Mouse (Mus musculus): ENCODE results near the gene Gm28374.
"Not testable (repeated sequence)": the region's sequence is repeated elsewhere in the genome, so short reads cannot be mapped to it uniquely, and the experiment has no call there.

Gm28374 gene

GRCm38 (mm10) chr19:6054296-6054695 is 27.8 kb downstream of the Gm28374 start:
- no peak for DNase-seq

DNA sequence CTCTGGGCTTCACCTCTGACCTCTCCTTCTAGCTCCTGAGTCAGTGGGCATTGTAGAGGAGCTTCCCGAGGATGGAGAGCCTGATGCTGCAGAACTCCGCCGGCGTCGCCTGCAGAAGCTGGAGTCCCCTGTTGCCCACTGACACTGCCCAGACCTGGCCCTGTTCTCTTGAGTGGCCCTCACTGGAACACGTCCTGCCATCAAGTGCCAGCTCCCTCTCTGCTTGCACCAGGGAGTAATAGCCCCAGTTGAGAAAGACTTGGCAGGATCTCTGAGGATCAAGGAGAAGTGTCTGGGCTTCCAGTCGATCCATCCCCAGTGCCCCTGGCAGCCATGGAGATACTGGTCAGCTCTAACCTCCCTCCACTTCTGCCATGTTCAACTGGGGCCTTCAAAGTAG is 29.5 kb downstream of the Gm28374 start:
- no peak for DNase-seq

GRCm38 (mm10) chr19:6048681-6049410 is 33.2 kb downstream of the Gm28374 start:
- no peak for DNase-seq

DNA sequence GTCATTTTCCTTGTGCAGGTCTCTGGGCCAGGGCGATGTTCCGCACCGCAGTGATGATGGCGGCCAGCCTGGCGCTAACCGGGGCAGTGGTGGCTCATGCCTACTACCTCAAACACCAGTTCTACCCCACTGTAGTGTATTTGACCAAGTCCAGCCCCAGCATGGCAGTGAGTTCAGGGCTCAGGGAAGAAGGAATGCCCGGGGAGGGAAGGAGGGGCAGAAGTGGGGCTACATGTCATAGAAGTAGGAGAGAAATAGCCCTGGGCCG is 34.2 kb downstream of the Gm28374 start:
- no peak for DNase-seq

DNA sequence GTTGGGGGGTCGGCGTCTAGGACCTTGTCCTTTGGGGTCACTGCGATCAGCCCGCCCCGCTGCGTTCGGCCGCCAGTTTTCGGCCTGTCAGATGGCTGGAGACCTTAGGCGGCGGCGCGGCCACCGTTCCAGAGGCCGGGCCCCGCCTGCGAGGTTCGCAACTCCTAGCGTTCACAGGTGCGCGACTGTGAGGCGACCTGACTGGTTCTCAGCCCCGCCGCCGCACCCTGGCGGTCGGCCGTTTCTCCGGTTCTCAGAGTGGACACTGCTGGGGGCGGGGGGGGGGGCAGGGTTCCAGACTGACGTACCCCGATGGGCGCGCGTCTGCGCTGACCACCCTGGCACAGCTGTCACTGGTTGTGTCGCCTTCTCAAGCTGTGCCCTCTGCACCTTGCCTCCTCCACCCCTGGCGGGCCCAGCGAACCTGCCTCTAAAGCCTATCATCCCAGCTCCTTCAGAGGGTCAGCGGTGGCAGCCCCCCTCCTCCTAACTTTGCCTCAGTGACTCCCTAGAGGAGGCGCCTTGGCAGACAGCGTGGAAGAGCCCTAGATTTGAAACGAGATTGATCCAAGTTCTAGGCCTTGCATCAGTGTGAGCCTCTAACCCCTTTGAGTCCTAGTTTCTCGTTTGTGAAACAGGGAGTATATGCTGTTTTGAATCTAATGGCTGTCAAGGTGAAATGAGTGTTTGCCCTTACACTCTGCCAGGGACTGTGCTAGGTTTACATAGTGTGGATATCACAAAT is 34.7 kb downstream of the Gm28374 start:
- no peak for DNase-seq

DNA sequence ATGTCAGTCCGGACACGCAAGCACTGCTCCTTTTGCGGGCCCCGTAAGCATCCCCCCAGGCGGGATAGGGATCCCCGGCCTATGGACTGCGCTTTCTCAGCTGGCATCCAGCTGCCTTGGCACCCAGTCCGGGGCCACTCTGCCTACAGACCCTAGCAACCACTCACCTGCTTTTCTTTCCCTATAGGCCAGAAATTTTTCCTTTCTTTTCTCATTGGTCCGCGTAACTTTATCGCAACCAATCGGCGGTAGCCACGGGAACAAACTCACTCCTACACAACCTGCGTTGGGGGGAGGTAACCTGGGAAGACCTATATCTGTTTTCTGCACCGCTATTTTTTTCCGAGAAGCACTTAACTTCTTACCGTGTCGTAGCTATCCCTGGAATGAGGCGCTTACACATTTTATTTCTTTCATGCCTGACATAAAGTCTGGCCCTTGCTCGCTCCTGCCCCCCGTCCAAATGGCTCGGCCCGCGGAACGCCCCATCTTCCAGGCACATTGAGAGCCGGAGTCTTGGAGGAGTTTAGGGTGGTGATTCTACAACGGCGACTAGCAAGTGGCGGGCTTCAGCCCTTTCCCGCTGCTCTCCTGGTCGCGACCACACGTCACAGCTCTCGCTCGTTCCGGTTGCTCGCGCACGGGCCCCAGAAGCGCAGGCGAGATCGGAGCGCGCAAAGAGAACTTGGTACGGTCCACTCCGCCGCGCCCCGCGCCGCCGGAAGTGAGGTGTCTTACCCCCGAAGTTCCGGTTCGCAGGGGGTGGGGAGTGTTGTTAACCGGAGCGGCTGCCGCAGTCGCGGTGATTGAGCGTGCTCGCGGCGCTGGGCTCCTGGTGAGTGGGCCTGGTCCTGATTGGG is 35.5 kb downstream of the Gm28374 start, which contains the start of gene Syvn1:
TSS of gene Syvn1 (plus strand) at position 283 of the 860 bp plus-strand sequence.
- peak; percentile 91 for DNase-seq

DNA sequence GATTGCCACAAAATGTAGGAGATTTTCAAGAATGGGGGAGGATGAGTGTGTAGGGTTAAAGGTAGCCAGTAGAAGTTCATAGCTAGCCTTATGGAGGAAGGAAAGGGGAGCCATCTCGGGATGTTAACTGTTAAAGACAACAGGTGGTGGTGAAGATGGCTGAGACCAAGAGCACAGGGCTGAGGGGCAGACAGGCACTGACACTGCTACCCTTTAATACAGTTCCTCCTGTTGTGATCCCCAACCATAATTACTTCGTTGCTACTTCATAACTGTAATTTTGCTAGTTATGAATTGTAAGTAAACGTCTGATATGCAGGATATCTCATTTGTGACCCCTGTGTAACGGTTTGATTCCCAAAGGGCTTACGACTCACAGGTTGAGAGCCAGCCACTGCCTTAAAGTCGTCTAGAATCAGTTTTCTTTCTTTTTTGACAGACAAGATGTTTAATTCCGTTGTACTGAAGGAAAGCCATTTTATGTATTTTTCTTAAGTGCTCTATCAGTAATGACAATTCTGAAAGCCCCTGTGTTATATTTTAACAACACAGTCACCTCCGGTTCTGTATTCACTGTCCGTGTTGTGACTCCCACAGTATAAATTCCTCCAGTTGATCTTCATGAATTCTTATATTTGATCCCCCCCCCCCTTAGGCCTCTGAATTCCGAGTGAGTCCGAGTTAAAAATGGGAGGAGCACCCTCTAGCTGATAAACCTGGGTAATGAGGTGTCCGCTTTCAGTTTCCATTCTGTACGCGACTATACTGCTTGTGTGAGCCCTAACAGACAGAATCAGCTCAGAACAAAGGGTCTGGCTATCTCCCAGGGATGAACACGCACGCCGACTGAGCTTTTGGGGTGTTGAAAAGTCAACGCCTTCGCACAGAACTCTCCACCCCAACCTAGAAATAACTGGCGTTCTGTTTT is 36.4 kb downstream of the Gm28374 start:
- no peak for DNase-seq

DNA sequence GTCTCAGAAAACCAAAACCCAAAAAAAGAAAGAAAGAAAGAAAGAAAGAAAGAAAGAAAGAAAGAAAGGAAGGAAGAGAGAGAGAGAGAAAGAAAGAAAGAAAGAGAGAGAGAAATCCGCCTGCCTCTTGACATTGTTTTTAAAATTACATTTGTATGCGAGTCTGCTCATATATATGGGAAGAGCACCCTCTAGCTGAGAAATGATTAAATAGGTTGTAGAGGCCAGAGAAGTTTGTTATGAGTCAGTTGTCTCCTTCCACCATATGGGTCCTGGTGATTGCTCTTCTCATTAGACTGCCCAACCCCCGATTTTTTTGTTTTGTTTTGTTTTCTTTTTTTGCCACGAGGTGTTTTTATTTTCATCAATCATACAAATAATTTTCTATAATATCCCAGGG is 38.0 kb downstream of the Gm28374 start:
- DNase-seq, result not testable (repeated sequence)

DNA sequence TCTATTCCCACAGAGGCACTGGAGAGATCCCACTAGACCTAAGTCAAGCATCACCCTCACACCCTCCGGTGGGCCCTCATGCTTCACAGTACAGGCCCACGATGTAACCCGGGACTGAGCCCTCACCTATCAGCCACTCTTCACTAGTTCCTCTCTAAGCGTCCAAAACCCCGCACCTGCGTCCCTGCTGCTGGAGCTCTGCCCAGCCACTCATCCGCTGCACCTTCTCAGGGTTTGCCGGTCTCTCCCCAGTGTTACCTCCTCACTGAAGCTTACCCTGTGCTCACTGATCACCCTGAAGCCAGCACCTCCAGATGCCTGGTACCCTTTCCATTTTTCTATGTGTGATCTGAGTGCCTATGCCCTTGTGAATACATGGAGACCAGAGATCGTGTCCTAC is 39.8 kb downstream of the Gm28374 start:
- no peak for DNase-seq

- no peak for DNase-seq
Observed at GRCm38 (mm10) chr19:6040002-6040401, 42.1 kb downstream of the Gm28374 start.

GRCm38 (mm10) chr19:6038326-6038725 is 43.7 kb downstream of the Gm28374 start:
- no peak for DNase-seq

- no peak for DNase-seq
Observed at GRCm38 (mm10) chr19:6037695-6038094, 44.4 kb downstream of the Gm28374 start.

DNA sequence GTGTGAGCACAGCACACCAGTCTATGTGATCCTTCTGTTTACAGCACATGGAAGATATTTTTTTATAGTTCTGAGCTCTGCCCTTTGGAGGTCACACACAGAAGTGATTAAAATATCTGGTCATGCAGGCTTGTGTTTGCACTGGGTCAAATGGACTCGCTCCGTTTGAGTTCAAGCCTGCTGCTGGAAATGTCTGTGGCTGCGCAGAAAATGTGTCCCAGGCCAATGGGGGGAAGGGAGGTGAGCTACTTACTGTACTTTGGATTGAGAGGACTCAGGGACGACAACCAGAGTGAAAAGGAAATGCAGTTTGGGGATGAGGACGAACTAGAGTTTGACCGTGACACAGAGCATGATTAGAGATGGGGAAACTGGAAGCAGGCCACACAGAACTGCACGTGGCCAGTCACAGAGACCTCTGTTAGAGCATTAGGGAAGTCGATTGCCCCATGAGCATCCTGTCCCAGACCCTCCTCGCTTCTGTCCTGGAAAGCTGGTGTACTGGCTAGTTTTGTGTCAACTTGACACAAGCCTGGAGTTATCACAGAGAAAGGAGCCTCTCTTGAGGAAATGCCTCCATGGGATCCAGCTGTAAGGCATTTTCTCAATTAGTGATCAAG is 46.0 kb downstream of the Gm28374 start:
- DNase-seq, result no peak

GRCm38 (mm10) chr19:6030520-6031280 is 51.4 kb downstream of the Gm28374 start:
- DNase-seq, result no peak

GRCm38 (mm10) chr19:6029426-6029825 is 52.6 kb downstream of the Gm28374 start:
- DNase-seq, result no peak

DNA sequence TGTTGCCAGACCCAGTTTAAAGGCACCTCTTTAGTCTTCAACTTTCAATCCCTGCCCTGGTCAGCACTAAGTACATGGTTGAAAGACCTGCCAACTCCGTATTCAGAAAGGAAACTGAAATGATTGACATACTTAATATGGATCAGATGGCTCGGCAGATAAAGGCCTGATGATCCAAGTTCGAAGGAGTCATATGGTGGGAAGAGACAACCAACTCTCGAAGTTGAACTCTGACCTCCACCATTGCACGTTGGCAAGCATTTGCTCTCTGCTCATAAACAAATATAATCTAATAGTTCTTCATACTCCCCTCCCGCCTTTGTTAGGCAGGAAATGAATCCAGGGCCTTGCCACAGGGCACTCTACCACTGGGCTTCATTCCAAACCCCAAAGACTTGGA is 53.1 kb downstream of the Gm28374 start:
- DNase-seq, result no peak
